Mouse (Mus musculus) liver, postnatal 0 days (tissue): ENCODE results near the gene Ints3.

Source experiments
- CTCF ChIP-seq: sonication (generic); IDR thresholded peaks from 2 replicates; pipeline ENCODE4 v1.5.1; 2016; ENCODE audit warnings: antibody characterized with exemption, low read depth
- EP300 ChIP-seq: IDR thresholded peaks from 2 replicates; pipeline ENCODE4 v1.6.1; 2016; ENCODE audit warnings: antibody characterized with exemption, low read depth, mild to moderate bottlenecking

DNA sequence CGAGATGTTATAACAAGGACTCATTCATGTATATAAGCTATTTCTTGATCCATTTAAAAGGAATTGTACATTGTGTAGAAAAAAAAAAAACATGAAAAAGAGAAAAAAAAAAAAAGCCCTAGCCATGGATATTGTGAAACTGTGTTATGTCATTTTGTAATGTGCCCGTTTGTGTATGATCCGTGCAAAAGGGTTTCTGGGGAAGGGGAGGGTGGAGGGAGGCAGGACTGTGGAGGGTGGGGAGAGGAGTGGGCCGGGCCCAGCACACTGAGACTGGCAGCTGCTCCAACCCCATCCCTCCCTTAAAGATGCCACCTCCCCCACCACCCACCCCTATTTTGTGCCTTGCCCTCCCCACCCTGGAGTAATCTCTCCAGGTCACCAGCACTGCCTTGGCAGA is 71.9 kb downstream of the Ints3 start:
- TF ChIP-seq CTCF (no peak), EP300 (no peak)
